In the genomic region with DNA sequence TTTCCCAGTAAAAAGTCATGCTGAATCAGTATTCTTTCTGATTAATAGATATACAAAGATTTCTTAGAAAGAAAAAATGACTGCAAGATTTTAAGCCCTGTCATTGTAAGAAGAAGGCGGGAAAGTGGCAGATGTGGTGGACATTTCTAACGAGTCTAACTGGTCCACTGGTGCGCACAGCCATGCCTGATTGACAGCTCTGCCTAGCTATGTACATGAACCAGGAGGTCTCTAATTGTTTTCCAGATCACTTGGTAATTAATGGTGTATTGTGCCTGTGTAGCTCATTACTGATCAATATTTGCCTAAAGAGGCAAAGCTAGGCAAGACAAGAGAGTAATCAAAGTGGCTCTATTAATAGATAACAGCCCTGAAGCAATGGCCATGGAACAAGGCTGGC, we compare ENCODE assay signal across 15 mouse cellular contexts.
"Had no signal": no experiment of that assay in that cellular context is flagged by ENCODE, and none has a peak within 500 bp of the region (broad histone marks: within the 10 kb centered on the region; RNA-seq: fewer than 3 reads in every experiment).

No protein-coding gene starts in this region.

- H3K27me3 ChIP-seq: liver, embryonic 13.5 days; midbrain, embryonic 12.5 days; stomach, embryonic 15.5 days had no signal

- ATAC-seq: lung, postnatal 0 days had no signal

- H3K36me3 ChIP-seq: liver, embryonic 13.5 days; midbrain, embryonic 12.5 days; stomach, embryonic 15.5 days had no signal

- H3K4me2 ChIP-seq: liver, embryonic 13.5 days; lung, embryonic 14.5 days; midbrain, embryonic 12.5 days; stomach, embryonic 15.5 days had no signal

- H3K4me3 ChIP-seq: left cerebral cortex, adult 2 months; liver, embryonic 13.5 days; midbrain, embryonic 12.5 days; stomach, embryonic 15.5 days had no signal

- H3K27ac ChIP-seq: kidney, postnatal 0 days; left cerebral cortex, adult 2 months; liver, embryonic 13.5 days; macrophage; midbrain, embryonic 12.5 days; stomach, embryonic 15.5 days had no signal

- H3K4me1 ChIP-seq: liver, embryonic 13.5 days; midbrain, embryonic 12.5 days; stomach, embryonic 15.5 days had no signal

- H3K9me3 ChIP-seq: liver, embryonic 13.5 days; midbrain, embryonic 12.5 days; stomach, embryonic 15.5 days had no signal

- DNase-seq: kidney, adult 11 months; kidney, adult 9 months; kidney, postnatal 36 days; layer of hippocampus, postnatal 36 days; liver, embryonic 13.5 days; lung, embryonic 14.5 days; right cerebral cortex, postnatal 25 days; spleen, adult 18-20 months; thymus, postnatal 25 days had no signal

- H3K9ac ChIP-seq: liver, embryonic 13.5 days; lung, embryonic 14.5 days; midbrain, embryonic 12.5 days; stomach, embryonic 15.5 days had no signal
